Mouse (Mus musculus) limb, embryonic 11.5 days (tissue): ENCODE measurements around the gene Reep3. TPM values are rescaled to one million over a fixed set of nuclear protein-coding genes. Genes with fewer than 3 reads are reported as not detected.
A peak's percentile ranks its signal among the peaks of the same experiment; 100 is the strongest.
"Not testable (repeated sequence)": the region's sequence is repeated elsewhere in the genome, so short reads cannot be mapped to it uniquely, and the experiment has no call there.

ENCODE experiments used
- ATAC-seq: fragments of 200-750 bp; cut with Nextera tagmentation; 2 replicates; pipeline ENCODE4 v1.8.0; 2017; ENCODE audit warnings: low read depth; ENCODE audit not compliant: insufficient number of reproducible peaks, low FRiP score, low TSS enrichment
- DNase-seq: peaks from one replicate; pipeline ENCODE4 v3.0.0-alpha.2; 2015; ENCODE audit warnings: low spot score
- H3K27ac ChIP-seq: fragments of 300-500 bp; sonication (generic); replicated peaks from 2 replicates; pipeline ENCODE4 v1.5.1; 2014; ENCODE audit warnings: low read depth, mild to moderate bottlenecking, low read length
- H3K27me3 ChIP-seq: fragments of 300-500 bp; sonication (generic); 2 replicates; pipeline ENCODE4 v1.6.1; 2014; ENCODE audit warnings: mild to moderate bottlenecking, low read length, mixed read lengths; ENCODE audit not compliant: control insufficient read depth, insufficient read depth
- H3K36me3 ChIP-seq: fragments of 300-500 bp; sonication (generic); 2 replicates; pipeline ENCODE4 v1.6.1; 2014; ENCODE audit warnings: mild to moderate bottlenecking, low read length, moderate library complexity, mixed read lengths; ENCODE audit not compliant: control insufficient read depth, insufficient read depth
- H3K4me1 ChIP-seq: fragments of 300-500 bp; sonication (generic); 2 replicates; pipeline ENCODE4 v1.6.1; 2014; ENCODE audit warnings: low read length, mixed read lengths; ENCODE audit not compliant: control insufficient read depth, insufficient read depth
- H3K4me2 ChIP-seq: fragments of 300-500 bp; sonication (generic); 2 replicates; pipeline ENCODE4 v1.6.1; 2014; ENCODE audit warnings: low read depth, mild to moderate bottlenecking, moderate library complexity; ENCODE audit not compliant: severe bottlenecking
- H3K4me3 ChIP-seq: fragments of 300-500 bp; sonication (generic); 2 replicates; pipeline ENCODE4 v1.5.1; 2014; ENCODE audit warnings: low read depth, low read length
- H3K9ac ChIP-seq: fragments of 300-500 bp; sonication (generic); 2 replicates; pipeline ENCODE4 v1.6.1; 2014; ENCODE audit warnings: mild to moderate bottlenecking, low read length
- H3K9me3 ChIP-seq: fragments of 300-500 bp; sonication (generic); 2 replicates; pipeline ENCODE4 v1.6.1; 2016; ENCODE audit warnings: low read length; ENCODE audit not compliant: control insufficient read depth
- whole genome bisulfite sequencing: fragments of 180-500 bp; shearing (Covaris S2); extraction: QIAGEN DNeasy Blood & Tissue Kit; methylation state at CpG from one replicate; pipeline ENCODE4 v1.1.7; 2014; 5-methylcytosine and 5-hydroxymethylcytosine counted together
- polyA plus RNA-seq: library from polyadenylated mRNA; unstranded; fragments of >200 nt; fragmentation: Nextera tagmentation; extraction: Ambion mirVana; gene quantifications from 2 replicates; pipeline ENCODE4 v1.2.1, GENCODE M21; 2014

Reep3 gene
- polyA plus RNA-seq, 1 experiment from 2014 or later = 21.7 TPM

GRCm38 (mm10) chr10:67115666-67116091 is 18.9 kb upstream of the Reep3 start:
- Histone ChIP-seq H3K4me1 (peaks cover 22% of the 10 kb centered on the region), H3K27ac (peak overlapping the region; percentile 57), H3K9ac (no peak overlapping the region), H3K9me3 (no peaks in the 10 kb centered on the region), H3K36me3 (no peaks in the 10 kb centered on the region), H3K4me3 (no peak overlapping the region), H3K27me3 (no peaks in the 10 kb centered on the region), H3K4me2 (no peak overlapping the region)
- DNase-seq = peak; percentile 48
- peak; percentile 81 for ATAC-seq
- 25% methylated on average over 5 of the region's 5 CpGs for WGBS

GRCm38 (mm10) chr10:67115115-67115514 is 18.4 kb upstream of the Reep3 start:
- H3K9me3 ChIP-seq = no peaks in the 10 kb centered on the region
- H3K4me1 ChIP-seq = peaks cover 23% of the 10 kb centered on the region
- peak overlapping the region; percentile 57; the same call in 1 of the 2 replicates for H3K27ac ChIP-seq
- DNase-seq (no peak), ATAC-seq (no peak)
- WGBS = 18% methylated on average over 6 of the region's 6 CpGs
- H3K27me3 ChIP-seq = no peaks in the 10 kb centered on the region
- H3K4me2 ChIP-seq = no peak overlapping the region
- H3K4me3 ChIP-seq = no peak overlapping the region
- H3K36me3 ChIP-seq = no peaks in the 10 kb centered on the region
- H3K9ac ChIP-seq = no peak overlapping the region

GRCm38 (mm10) chr10:67113833-67114232 is 17.1 kb upstream of the Reep3 start:
- no peaks in the 10 kb centered on the region for H3K9me3 ChIP-seq
- no peaks in the 10 kb centered on the region for H3K36me3 ChIP-seq
- no peak overlapping the region for H3K9ac ChIP-seq
- no peak for DNase-seq
- no peak overlapping the region for H3K4me3 ChIP-seq
- no peaks in the 10 kb centered on the region for H3K27me3 ChIP-seq
- H3K4me1 ChIP-seq = peaks cover 23% of the 10 kb centered on the region
- no peak overlapping the region for H3K27ac ChIP-seq
- H3K4me2 ChIP-seq = no peak overlapping the region
- no peak for ATAC-seq
- WGBS = 75% methylated on average over 11 of the region's 11 CpGs

- not testable (repeated sequence) for H3K27ac ChIP-seq, H3K9ac ChIP-seq, H3K4me2 ChIP-seq, DNase-seq, ATAC-seq, H3K27me3 ChIP-seq, H3K9me3 ChIP-seq, H3K36me3 ChIP-seq, H3K4me3 ChIP-seq
- WGBS = 85% methylated on average over 5 of the region's 5 CpGs
- H3K4me1 ChIP-seq = peaks cover 23% of the 10 kb centered on the region
These were observed 16.2 kb upstream of the Reep3 start for GRCm38 (mm10) chr10:67112967-67113366.

- Histone ChIP-seq H3K9ac (no peak overlapping the region), H3K9me3 (no peaks in the 10 kb centered on the region), H3K4me2 (no peak overlapping the region), H3K4me1 (peaks cover 21% of the 10 kb centered on the region), H3K36me3 (no peaks in the 10 kb centered on the region), H3K27me3 (no peaks in the 10 kb centered on the region), H3K4me3 (no peak overlapping the region), H3K27ac (no peak overlapping the region)
- DNase-seq (no peak), ATAC-seq (no peak)
- 67% methylated on average over 5 of the region's 5 CpGs for WGBS
These were observed 15.0 kb upstream of the Reep3 start for GRCm38 (mm10) chr10:67111799-67112177.

- Histone ChIP-seq H3K27me3 (no peaks in the 10 kb centered on the region), H3K9me3 (no peaks in the 10 kb centered on the region), H3K4me2 (no peak overlapping the region), H3K9ac (no peak overlapping the region), H3K4me1 (peaks cover 17% of the 10 kb centered on the region), H3K36me3 (no peaks in the 10 kb centered on the region), H3K4me3 (no peak overlapping the region), H3K27ac (no peak overlapping the region)
- WGBS = 84% methylated on average over 14 of the region's 14 CpGs
- ATAC-seq (no peak), DNase-seq (no peak)
These were observed 14.5 kb upstream of the Reep3 start for GRCm38 (mm10) chr10:67111044-67111798.

GRCm38 (mm10) chr10:67109635-67110034 is 12.9 kb upstream of the Reep3 start:
- peaks cover 7% of the 10 kb centered on the region for H3K4me1 ChIP-seq
- H3K27ac ChIP-seq = no peak overlapping the region
- no peak overlapping the region for H3K4me3 ChIP-seq
- no peaks in the 10 kb centered on the region for H3K36me3 ChIP-seq
- ATAC-seq (no peak), DNase-seq (no peak)
- no peaks in the 10 kb centered on the region for H3K27me3 ChIP-seq
- H3K4me2 ChIP-seq = no peak overlapping the region
- H3K9me3 ChIP-seq = no peaks in the 10 kb centered on the region
- no peak overlapping the region for H3K9ac ChIP-seq
- WGBS = 89% methylated on average over 5 of the region's 5 CpGs

GRCm38 (mm10) chr10:67108096-67108495 is 11.4 kb upstream of the Reep3 start:
- no peak for ATAC-seq
- Histone ChIP-seq H3K4me2 (no peak overlapping the region), H3K4me3 (no peak overlapping the region), H3K9ac (no peak overlapping the region), H3K9me3 (no peaks in the 10 kb centered on the region), H3K27me3 (no peaks in the 10 kb centered on the region), H3K27ac (no peak overlapping the region), H3K36me3 (no peaks in the 10 kb centered on the region), H3K4me1 (peaks cover 16% of the 10 kb centered on the region)
- no peak for DNase-seq
- 88% methylated on average over 9 of the region's 9 CpGs for WGBS
